Mouse (Mus musculus) 3T3-L1 (cell line): ENCODE data around the gene Jdp2.

Source experiments
- DNase-seq: peaks from one replicate; pipeline ENCODE4 v3.0.0-alpha.2; 2015; ENCODE audit warnings: low read depth, low spot score

Jdp2 gene

GRCm38 (mm10) chr12:85601531-85601930 is 2.7 kb downstream of the Jdp2 start:
- peak; percentile 28 for DNase-seq

- DNase-seq, result peak; percentile 59
These were observed 3.3 kb downstream of the Jdp2 start for GRCm38 (mm10) chr12:85602153-85602552.

GRCm38 (mm10) chr12:85602811-85603210 is 4.0 kb downstream of the Jdp2 start:
- DNase-seq, result peak; percentile 14

GRCm38 (mm10) chr12:85603767-85604166 is 4.9 kb downstream of the Jdp2 start:
- DNase-seq, result no peak

GRCm38 (mm10) chr12:85604301-85604998 is 5.6 kb downstream of the Jdp2 start:
- DNase-seq, result peak; percentile 71

DNA sequence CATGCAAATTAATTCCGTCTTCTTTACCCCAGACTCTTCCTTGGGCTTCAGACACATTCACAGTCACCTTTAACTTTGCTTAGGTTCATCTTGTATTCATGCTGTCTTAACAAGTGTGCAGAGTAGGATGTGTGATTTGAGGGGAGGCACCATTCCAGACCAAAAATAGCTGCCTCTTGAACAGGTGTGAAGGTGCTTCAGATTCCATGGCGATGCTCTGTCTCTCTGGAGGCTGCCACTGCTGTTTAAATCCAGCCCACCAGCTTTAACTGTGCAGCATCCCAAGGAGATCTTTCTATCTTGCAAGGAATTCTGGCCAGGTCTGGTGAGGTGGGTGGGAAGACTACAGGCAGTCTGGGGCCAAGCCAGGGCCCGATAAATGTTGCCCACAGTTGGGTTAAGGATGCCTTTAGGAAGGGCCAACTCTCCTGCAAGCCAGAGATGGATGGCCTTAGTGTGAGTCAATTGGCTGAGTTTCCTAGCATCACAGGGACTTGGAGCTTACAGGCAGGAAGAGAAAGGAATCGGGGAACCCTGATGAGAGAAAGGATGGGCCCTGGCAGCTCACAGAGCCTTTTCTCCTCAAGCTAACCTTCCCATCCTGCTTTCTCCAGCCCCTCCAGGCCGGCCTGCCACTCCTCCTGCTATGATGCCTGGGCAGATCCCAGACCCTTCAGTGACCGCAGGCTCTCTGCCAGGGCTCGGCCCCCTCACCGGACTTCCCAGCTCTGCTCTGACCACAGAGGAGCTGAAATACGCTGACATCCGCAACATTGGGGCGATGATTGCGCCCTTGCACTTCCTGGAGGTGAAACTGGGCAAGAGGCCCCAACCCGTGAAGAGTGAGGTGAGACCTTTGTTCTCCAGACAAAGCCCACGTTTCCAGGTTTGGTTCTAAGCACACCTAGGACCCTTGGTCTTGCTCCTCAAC is 9.0 kb downstream of the Jdp2 start:
- DNase-seq, result no peak

GRCm38 (mm10) chr12:85610167-85610566 is 11.3 kb downstream of the Jdp2 start:
- no peak for DNase-seq

GRCm38 (mm10) chr12:85614090-85614489 is 15.3 kb downstream of the Jdp2 start:
- DNase-seq, result no peak

GRCm38 (mm10) chr12:85615486-85615885 is 16.7 kb downstream of the Jdp2 start:
- no peak for DNase-seq

DNA sequence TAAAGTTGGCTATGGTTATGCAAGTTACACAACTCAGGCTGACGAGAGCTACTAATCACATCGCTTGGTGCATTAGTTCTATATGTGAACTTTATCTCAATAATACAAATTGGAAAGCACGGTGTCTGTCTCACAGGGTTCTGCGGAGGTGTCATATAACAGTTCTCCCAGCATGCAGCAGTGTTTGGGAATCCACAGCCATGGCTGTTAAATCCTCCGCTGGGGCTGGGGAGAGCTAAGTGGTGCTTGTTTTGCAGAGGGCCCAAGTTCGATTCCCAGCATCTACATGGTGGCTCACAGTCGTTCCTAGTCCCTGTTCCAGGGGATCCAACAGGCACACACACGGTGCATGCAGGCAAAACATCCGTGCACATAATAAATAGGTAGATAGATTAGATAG is 19.1 kb downstream of the Jdp2 start:
- no peak for DNase-seq

DNA sequence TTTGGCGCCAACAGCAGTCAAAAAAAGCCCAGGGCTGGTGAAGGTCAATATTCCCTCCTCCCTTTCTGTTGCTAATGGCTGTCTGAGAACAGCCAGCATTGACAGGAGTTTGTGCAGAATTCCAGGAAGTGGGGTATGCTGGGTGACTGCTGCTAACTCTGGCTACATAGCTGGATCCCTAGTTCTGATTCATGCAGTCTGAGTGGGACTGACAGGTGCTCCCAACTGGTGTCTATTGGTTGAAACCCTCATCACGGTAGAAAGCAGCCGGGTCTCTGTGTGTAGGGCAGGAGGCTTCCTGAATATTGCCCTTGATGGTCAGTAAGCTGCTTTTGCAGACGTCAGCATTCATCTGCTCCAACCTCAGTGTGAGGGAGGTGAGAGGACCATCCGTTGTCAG is 19.6 kb downstream of the Jdp2 start:
- peak; percentile 22 for DNase-seq

GRCm38 (mm10) chr12:85619283-85619897 is 20.6 kb downstream of the Jdp2 start:
- DNase-seq, result peak; percentile 90

GRCm38 (mm10) chr12:85619898-85620443 is 21.1 kb downstream of the Jdp2 start:
- no peak for DNase-seq

- no peak for DNase-seq
These were observed 22.2 kb downstream of the Jdp2 start for GRCm38 (mm10) chr12:85621027-85621426.

DNA sequence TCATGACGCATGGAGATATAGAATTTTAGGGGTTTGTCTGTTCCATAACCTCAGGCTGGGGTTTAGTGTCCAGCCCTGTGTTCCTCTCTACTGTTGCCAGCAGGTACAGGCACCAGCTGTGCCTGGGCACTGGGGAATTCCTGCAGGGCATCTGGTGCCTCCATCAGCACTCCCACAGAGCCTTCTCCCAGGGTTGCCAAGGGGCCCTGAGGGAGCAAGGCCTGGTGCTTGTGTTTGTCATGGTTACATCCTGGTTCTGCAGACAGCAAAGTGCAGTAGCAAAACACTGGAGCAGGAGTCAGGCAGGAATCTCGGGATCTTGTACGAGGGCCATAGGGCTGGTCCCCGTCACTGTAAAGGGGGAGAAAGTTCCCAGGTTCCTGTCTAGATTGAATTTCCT is 22.8 kb downstream of the Jdp2 start:
- no peak for DNase-seq

GRCm38 (mm10) chr12:85623711-85624110 is 24.9 kb downstream of the Jdp2 start:
- no peak for DNase-seq

DNA sequence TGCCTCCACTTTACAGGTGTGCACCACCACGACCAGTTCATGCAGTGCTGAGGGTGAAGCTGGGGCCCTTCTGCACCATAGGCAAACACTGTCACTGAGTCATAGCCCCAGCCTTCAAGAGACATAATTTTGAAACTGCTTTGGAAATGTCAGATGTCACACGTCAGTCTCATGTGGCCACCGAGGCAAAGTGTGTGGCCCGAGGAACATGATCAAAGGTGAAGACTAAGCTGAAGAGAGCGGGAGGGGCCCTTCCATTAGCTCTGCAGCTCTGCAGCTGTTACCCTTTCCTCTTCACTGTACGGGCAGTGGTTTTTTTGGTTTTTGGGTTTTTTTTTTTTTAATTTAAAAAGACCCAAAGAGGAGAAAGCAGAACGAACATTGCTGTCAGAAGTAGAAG is 25.8 kb downstream of the Jdp2 start:
- no peak for DNase-seq

DNA sequence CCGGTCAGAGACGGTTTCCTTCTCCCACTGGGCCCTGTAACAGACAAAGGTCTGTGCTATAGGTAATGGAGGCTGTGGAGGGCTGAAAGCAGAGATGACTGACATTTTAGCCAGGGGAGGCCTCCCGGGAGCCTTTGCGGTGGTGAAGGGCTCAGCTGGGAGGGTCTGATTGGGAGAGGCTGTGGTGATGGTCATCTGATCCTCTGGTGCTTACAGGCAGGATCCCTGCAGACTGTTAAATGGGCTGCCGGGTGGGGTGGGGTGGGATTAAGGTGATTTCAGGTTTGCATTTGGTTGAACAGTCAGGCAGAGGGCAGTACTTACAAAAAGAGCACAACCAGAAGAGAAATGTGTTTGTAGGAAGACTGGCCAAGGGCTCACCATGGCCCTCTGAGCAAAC is 27.0 kb downstream of the Jdp2 start:
- DNase-seq, result no peak

- peak; percentile 45 for DNase-seq
These were observed 31.0 kb downstream of the Jdp2 start for GRCm38 (mm10) chr12:85629661-85630481.

DNA sequence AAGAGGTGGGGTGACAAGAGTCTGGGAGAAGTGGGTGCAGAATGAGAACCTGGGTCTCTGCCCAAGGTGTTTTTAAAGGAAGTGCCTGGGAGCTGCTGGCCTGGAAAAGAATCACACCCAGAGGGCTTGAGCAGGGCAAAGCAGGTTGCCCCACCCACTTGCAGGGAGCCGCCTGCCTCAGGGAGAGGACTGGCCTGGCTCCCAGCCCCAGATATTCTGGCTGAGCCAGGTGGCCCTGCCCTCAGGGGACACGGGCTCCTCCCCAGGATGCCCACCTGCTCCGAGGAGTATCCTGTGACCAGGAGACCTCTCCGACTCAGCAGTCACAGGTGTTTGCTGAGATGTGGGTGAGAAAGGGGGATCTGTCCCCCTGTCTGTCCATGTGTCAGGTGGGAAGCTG is 32.4 kb downstream of the Jdp2 start:
- DNase-seq, result no peak

DNA sequence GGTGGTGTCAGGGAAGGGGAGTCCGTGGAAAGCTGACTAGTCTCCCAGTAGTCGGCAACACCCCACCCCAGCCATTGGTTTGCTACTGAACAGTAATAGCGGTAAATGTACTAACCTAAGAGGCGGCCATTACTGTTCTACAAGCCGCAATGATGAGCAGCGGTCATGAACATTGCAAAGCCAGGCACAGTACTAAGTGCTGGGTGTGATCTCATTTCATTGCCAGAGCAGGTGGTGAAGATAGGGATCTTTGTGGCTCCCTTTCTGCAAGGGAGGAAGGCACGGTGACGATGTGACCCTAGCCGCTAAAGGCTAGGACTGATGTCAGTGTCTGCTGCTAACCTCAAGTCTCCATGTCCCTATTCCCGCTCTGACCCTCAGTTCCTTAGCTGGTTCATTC is 33.5 kb downstream of the Jdp2 start:
- no peak for DNase-seq
